Mouse (Mus musculus): ENCODE results near the gene Lsm7.

Lsm7 gene

GRCm38 (mm10) chr10:80876028-80876427 is 21.0 kb upstream of the Lsm7 start:
- DNase-seq (ENCODE audit: low spot score): peak; percentile 77

- DNase-seq (ENCODE audit: low spot score): no peak
Measured at GRCm38 (mm10) chr10:80874035-80874434, 19.0 kb upstream of the Lsm7 start.

GRCm38 (mm10) chr10:80871581-80871980 is 16.6 kb upstream of the Lsm7 start, which contains the start of gene Tmprss9:
TSS of gene Tmprss9 (plus strand) at chr10:80871848.
- no peak for DNase-seq (ENCODE audit: low spot score)

GRCm38 (mm10) chr10:80870993-80871392 is 16.0 kb upstream of the Lsm7 start:
- no peak for DNase-seq (ENCODE audit: low spot score)

- no peak for DNase-seq (ENCODE audit: low spot score)
Measured at GRCm38 (mm10) chr10:80864446-80864845, 9.4 kb upstream of the Lsm7 start.

GRCm38 (mm10) chr10:80862305-80862704 is 7.3 kb upstream of the Lsm7 start:
- DNase-seq (ENCODE audit: low spot score): no peak

GRCm38 (mm10) chr10:80858350-80858935 is 3.4 kb upstream of the Lsm7 start:
- DNase-seq (ENCODE audit: low spot score): no peak

GRCm38 (mm10) chr10:80857848-80858247 is 2.8 kb upstream of the Lsm7 start:
- no peak for DNase-seq (ENCODE audit: low spot score)

GRCm38 (mm10) chr10:80857386-80857785 is 2.4 kb upstream of the Lsm7 start:
- no peak for DNase-seq (ENCODE audit: low spot score)

GRCm38 (mm10) chr10:80856908-80857307 is 1.9 kb upstream of the Lsm7 start:
- DNase-seq (ENCODE audit: low spot score): no peak

GRCm38 (mm10) chr10:80856267-80856666 is 1.3 kb upstream of the Lsm7 start:
- no peak for DNase-seq (ENCODE audit: low spot score)

GRCm38 (mm10) chr10:80855749-80856073 is 702 bp upstream of the Lsm7 start:
- DNase-seq (ENCODE audit: low spot score): no peak

GRCm38 (mm10) chr10:80848571-80848970 is 6.4 kb downstream of the Lsm7 start:
- peak; percentile 76 for DNase-seq (ENCODE audit: low spot score)

- DNase-seq (ENCODE audit: low spot score): no peak
Measured at GRCm38 (mm10) chr10:80845732-80846131, 9.3 kb downstream of the Lsm7 start.

GRCm38 (mm10) chr10:80845055-80845693 is 9.8 kb downstream of the Lsm7 start:
- no peak for DNase-seq (ENCODE audit: low spot score)

GRCm38 (mm10) chr10:80843931-80844547 is 11.0 kb downstream of the Lsm7 start, which contains the start of gene Lingo3:
TSS of gene Lingo3 (minus strand) at chr10:80844039.
- DNase-seq (ENCODE audit: low spot score): no peak

GRCm38 (mm10) chr10:80843087-80843930 is 11.7 kb downstream of the Lsm7 start:
- no peak for DNase-seq (ENCODE audit: low spot score)

- no peak for DNase-seq (ENCODE audit: low spot score)
Measured at GRCm38 (mm10) chr10:80842334-80842733, 12.7 kb downstream of the Lsm7 start.

GRCm38 (mm10) chr10:80841685-80842084 is 13.3 kb downstream of the Lsm7 start:
- no peak for DNase-seq (ENCODE audit: low spot score)

- no peak for DNase-seq (ENCODE audit: low spot score)
Measured at GRCm38 (mm10) chr10:80839848-80840247, 15.2 kb downstream of the Lsm7 start.

GRCm38 (mm10) chr10:80838346-80838912 is 16.6 kb downstream of the Lsm7 start:
- no peak for DNase-seq (ENCODE audit: low spot score)

GRCm38 (mm10) chr10:80837827-80838226 is 17.2 kb downstream of the Lsm7 start:
- no peak for DNase-seq (ENCODE audit: low spot score)

All from testis, postnatal 10 days (tissue).